In genomic region chr16:20072770-20073169, GRCm38 (mm10) we compare ENCODE assay signal across 22 mouse cellular contexts. TPM values are rescaled to one million over a fixed set of nuclear protein-coding genes. Genes with fewer than 3 reads are reported as not detected.
DNase-seq lines count a peak whose midpoint lies in the region; ATAC-seq and TF ChIP-seq lines count a peak whose summit lies in the region.
"Had no signal": no experiment of that assay in that cellular context is flagged by ENCODE, and none has a peak within 500 bp of the region (broad histone marks: within the 10 kb centered on the region; RNA-seq: fewer than 3 reads in every experiment).

No protein-coding gene starts in this region.

- peak; percentile 20 for DNase-seq in embryo, embryonic 10 days (ENCODE audit: low spot score)
- DNase-seq in embryo, embryonic 9.5 days (ENCODE audit: extremely low spot score), result no peak
- DNase-seq in lung, postnatal 10 days, result no peak
- peak; percentile 83 for DNase-seq in embryonic facial prominence, embryonic 14.5 days (ENCODE audit: low spot score)
- peak; percentile 22 for DNase-seq in stomach, postnatal 0 days (ENCODE audit: low spot score)
- no peak for DNase-seq in midbrain, embryonic 10.5 days (ENCODE audit: low spot score)
- no peak for DNase-seq in right cerebral cortex, postnatal 36 days (ENCODE audit: low spot score in 2 of 2)
- DNase-seq: cerebellum, adult 18-20 months; cerebellum, postnatal 25 days; heart, postnatal 14 days; kidney, postnatal 10 days; liver, embryonic 13.5 days; lung, postnatal 4 days; right cerebral cortex, postnatal 4 days; thymus, postnatal 36 days had no signal

- H3K4me2 ChIP-seq in lung, embryonic 15.5 days, result no peak overlapping the region
- no peak overlapping the region for H3K4me2 ChIP-seq in embryonic facial prominence, embryonic 14.5 days (ENCODE audit: low read depth, low read length)
- no peak overlapping the region for H3K4me2 ChIP-seq in stomach, postnatal 0 days (replicated peaks; ENCODE audit: low read depth)
- H3K4me2 ChIP-seq: heart, embryonic 12.5 days; hindbrain, embryonic 13.5 days; liver, embryonic 13.5 days; midbrain, embryonic 11.5 days had no signal

- no peaks in the 10 kb centered on the region for H3K36me3 ChIP-seq in lung, embryonic 15.5 days
- H3K36me3 ChIP-seq in embryonic facial prominence, embryonic 14.5 days (ENCODE audit: control insufficient read depth, insufficient read depth, low read length), result no peaks in the 10 kb centered on the region
- no peaks in the 10 kb centered on the region for H3K36me3 ChIP-seq in stomach, postnatal 0 days (ENCODE audit: control insufficient read depth, insufficient read depth, low read length)
- no peaks in the 10 kb centered on the region for H3K36me3 ChIP-seq in midbrain, embryonic 10.5 days
- H3K36me3 ChIP-seq: forebrain, embryonic 10.5 days; G1E; heart, embryonic 12.5 days; hindbrain, embryonic 13.5 days; liver, embryonic 13.5 days had no signal

- TF ChIP-seq EP300 in stomach, postnatal 0 days (optimal IDR thresholded peaks at IDR 0.05), result no peak

- 50% methylated on average over 1 of the region's 1 CpGs for WGBS in lung, embryonic 15.5 days
- WGBS in embryonic facial prominence, embryonic 14.5 days, result 35% methylated on average over 1 of the region's 1 CpGs
- WGBS in stomach, postnatal 0 days, result 23% methylated on average over 1 of the region's 1 CpGs
- WGBS in midbrain, embryonic 10.5 days, result 47% methylated on average over 1 of the region's 1 CpGs

- peak; percentile 77 for ATAC-seq in lung, embryonic 15.5 days (ENCODE audit: borderline replicate concordance, extremely low read depth, low FRiP score, low TSS enrichment)
- ATAC-seq in embryonic facial prominence, embryonic 14.5 days (ENCODE audit: low read depth), result peak; percentile 94
- peak; percentile 71; the same call in 1 of the 2 replicates for ATAC-seq in stomach, postnatal 0 days (ENCODE audit: low FRiP score, low TSS enrichment)
- ATAC-seq: inflammation-experienced regulatory T-cells, adult 6 months had no signal

- H3K4me1 ChIP-seq in lung, embryonic 15.5 days, result no peaks in the 10 kb centered on the region
- H3K4me1 ChIP-seq in embryonic facial prominence, embryonic 14.5 days (ENCODE audit: control insufficient read depth, insufficient read depth, low read length), result no peaks in the 10 kb centered on the region
- no peaks in the 10 kb centered on the region for H3K4me1 ChIP-seq in stomach, postnatal 0 days (replicated peaks; ENCODE audit: control insufficient read depth, insufficient read depth)
- no peaks in the 10 kb centered on the region for H3K4me1 ChIP-seq in midbrain, embryonic 10.5 days
- H3K4me1 ChIP-seq: forebrain, embryonic 10.5 days; hindbrain, embryonic 13.5 days; liver, embryonic 13.5 days had no signal

- 0 out of 2 replicates have a peak overlapping the region, but pooled peaks have one; percentile 31 for H3K27ac ChIP-seq in lung, embryonic 15.5 days
- H3K27ac ChIP-seq in embryonic facial prominence, embryonic 14.5 days (replicated peaks; ENCODE audit: low read depth, low read length), result no peak overlapping the region
- H3K27ac ChIP-seq in stomach, postnatal 0 days (replicated peaks), result no peak overlapping the region
- H3K27ac ChIP-seq in midbrain, embryonic 10.5 days (replicated peaks), result no peak overlapping the region
- H3K27ac ChIP-seq: forebrain, embryonic 10.5 days; hindbrain, embryonic 13.5 days; liver, embryonic 13.5 days had no signal

- no peaks in the 10 kb centered on the region for H3K9me3 ChIP-seq in lung, embryonic 15.5 days
- H3K9me3 ChIP-seq in embryonic facial prominence, embryonic 14.5 days (ENCODE audit: control insufficient read depth, low read length), result no peaks in the 10 kb centered on the region
- no peaks in the 10 kb centered on the region for H3K9me3 ChIP-seq in stomach, postnatal 0 days (ENCODE audit: control insufficient read depth, low read length)
- H3K9me3 ChIP-seq in midbrain, embryonic 10.5 days (replicated peaks), result no peaks in the 10 kb centered on the region
- H3K9me3 ChIP-seq: forebrain, embryonic 10.5 days; G1E; heart, embryonic 12.5 days; hindbrain, embryonic 13.5 days; liver, embryonic 13.5 days had no signal

- no peak for TF ChIP-seq CTCF in stomach, postnatal 0 days (IDR thresholded peaks at IDR 0.05; ENCODE audit: low read depth)

- no peak overlapping the region for H3K4me3 ChIP-seq in lung, embryonic 15.5 days
- no peak overlapping the region for H3K4me3 ChIP-seq in embryonic facial prominence, embryonic 14.5 days (ENCODE audit: low read depth, low read length)
- no peak overlapping the region for H3K4me3 ChIP-seq in stomach, postnatal 0 days (ENCODE audit: low read depth, low read length)
- no peak overlapping the region for H3K4me3 ChIP-seq in midbrain, embryonic 10.5 days
- H3K4me3 ChIP-seq: forebrain, embryonic 10.5 days; heart, embryonic 12.5 days; hindbrain, embryonic 13.5 days; liver, embryonic 13.5 days had no signal

- no peaks in the 10 kb centered on the region for H3K27me3 ChIP-seq in lung, embryonic 15.5 days
- no peaks in the 10 kb centered on the region for H3K27me3 ChIP-seq in embryonic facial prominence, embryonic 14.5 days (replicated peaks; ENCODE audit: control insufficient read depth, insufficient read depth, low read length)
- no peaks in the 10 kb centered on the region for H3K27me3 ChIP-seq in stomach, postnatal 0 days (ENCODE audit: control insufficient read depth, insufficient read depth, low read length)
- H3K27me3 ChIP-seq in midbrain, embryonic 10.5 days (ENCODE audit: low read depth, poor library complexity, severe bottlenecking), result no peaks in the 10 kb centered on the region
- H3K27me3 ChIP-seq: heart, embryonic 12.5 days; hindbrain, embryonic 13.5 days; liver, embryonic 13.5 days had no signal

- H3K9ac ChIP-seq in lung, embryonic 15.5 days, result no peak overlapping the region
- H3K9ac ChIP-seq in embryonic facial prominence, embryonic 14.5 days (ENCODE audit: low read depth, low read length), result no peak overlapping the region
- H3K9ac ChIP-seq in stomach, postnatal 0 days (ENCODE audit: low read length), result no peak overlapping the region
- H3K9ac ChIP-seq: heart, embryonic 12.5 days; hindbrain, embryonic 13.5 days; liver, embryonic 13.5 days had no signal

RNA-seq across cellular contexts. Expression of gene Klhl24, which starts 24.6 kb away (rescaled TPM):
- polyA plus RNA-seq in lung, embryonic 15.5 days (2015; fragmentation: Nextera tagmentation; extraction: Ambion mirVana), result 26.5 and 31.3 TPM in 2 replicates
- polyA plus RNA-seq in embryonic facial prominence, embryonic 14.5 days (2014; fragmentation: Nextera tagmentation; extraction: Ambion mirVana), result 23.1 and 27.5 TPM in 2 replicates
- polyA plus RNA-seq in stomach, postnatal 0 days (2015; fragmentation: Nextera tagmentation; extraction: Ambion mirVana), result 11.8 and 13.0 TPM in 2 replicates
- polyA plus RNA-seq in midbrain, embryonic 10.5 days (2016; fragmentation: Nextera tagmentation; extraction: Ambion mirVana), result 20.6 and 34.6 TPM in 2 replicates

Comparison
In these comparisons a context has a peak if more than half of its experiments do, and no peak if none do; other contexts are left out.
1. DNase-seq: peak in embryo, embryonic 10 days (single experiment), embryonic facial prominence, embryonic 14.5 days (single experiment) and stomach, postnatal 0 days (single experiment); none in embryo, embryonic 9.5 days (single experiment), lung, postnatal 10 days (single experiment), midbrain, embryonic 10.5 days (single experiment) and right cerebral cortex, postnatal 36 days (0 of 2).
2. Peak in every context shown above with its lines, with median percentiles within 50 percentile points of each other: ATAC-seq.